Mouse (Mus musculus) forebrain, embryonic 11.5 days (tissue): ENCODE data around the gene Hist1h2ag. TPM values are rescaled to one million over a fixed set of nuclear protein-coding genes. Genes with fewer than 3 reads are reported as not detected.

Experiments used
- ATAC-seq: fragments of 200-750 bp; cut with Nextera tagmentation; replicated peaks from 2 replicates; pipeline ENCODE4 v1.8.0; 2017; ENCODE audit warnings: moderate TSS enrichment; ENCODE audit not compliant: low FRiP score
- DNase-seq: peaks from one replicate; pipeline ENCODE4 v3.0.0-alpha.2; 2017; ENCODE audit warnings: low spot score
- H3K27ac ChIP-seq: fragments of 300-500 bp; sonication (generic); 2 replicates; pipeline ENCODE4 v1.5.1; 2014; ENCODE audit warnings: low read depth, low read length
- H3K27me3 ChIP-seq: fragments of 300-500 bp; sonication (generic); 2 replicates; pipeline ENCODE4 v1.6.1; 2014; ENCODE audit warnings: mild to moderate bottlenecking, low read length, mixed read lengths; ENCODE audit not compliant: control insufficient read depth, insufficient read depth
- H3K36me3 ChIP-seq: fragments of 300-500 bp; sonication (generic); 2 replicates; pipeline ENCODE4 v1.6.1; 2014; ENCODE audit warnings: mild to moderate bottlenecking, low read length, moderate library complexity, mixed read lengths; ENCODE audit not compliant: control insufficient read depth, insufficient read depth
- H3K4me1 ChIP-seq: fragments of 300-500 bp; sonication (generic); replicated peaks from 2 replicates; pipeline ENCODE4 v1.6.1; 2014; ENCODE audit warnings: low read length, mixed read lengths; ENCODE audit not compliant: control insufficient read depth, insufficient read depth
- H3K4me2 ChIP-seq: fragments of 300-500 bp; sonication (generic); 2 replicates; pipeline ENCODE4 v1.6.1; 2014; ENCODE audit warnings: low read depth, mild to moderate bottlenecking, low read length, moderate library complexity, mixed read lengths; ENCODE audit not compliant: severe bottlenecking
- H3K4me3 ChIP-seq: fragments of 300-500 bp; sonication (generic); 2 replicates; pipeline ENCODE4 v1.5.1; 2014; ENCODE audit warnings: low read depth, low read length
- H3K9ac ChIP-seq: fragments of 300-500 bp; sonication (generic); 2 replicates; pipeline ENCODE4 v1.6.1; 2014; ENCODE audit warnings: low read length
- H3K9me3 ChIP-seq: fragments of 300-500 bp; sonication (generic); 2 replicates; pipeline ENCODE4 v1.6.1; 2016; ENCODE audit warnings: low read length, mixed read lengths; ENCODE audit not compliant: control insufficient read depth
- WGBS: fragments of 180-500 bp; shearing (Covaris S2); extraction: QIAGEN DNeasy Blood & Tissue Kit; methylation state at CpG from one replicate; pipeline ENCODE4 v1.1.7; 2014; 5-methylcytosine and 5-hydroxymethylcytosine counted together
- polyA plus RNA-seq: library from polyadenylated mRNA; unstranded; fragments of >200 nt; fragmentation: Nextera tagmentation; extraction: Ambion mirVana; gene quantifications from 2 replicates; pipeline ENCODE4 v1.2.1, GENCODE M21; 2014

The Hist1h2ag gene
- polyA plus RNA-seq, 1 experiment from 2014 or later = 67.2 TPM

DNA sequence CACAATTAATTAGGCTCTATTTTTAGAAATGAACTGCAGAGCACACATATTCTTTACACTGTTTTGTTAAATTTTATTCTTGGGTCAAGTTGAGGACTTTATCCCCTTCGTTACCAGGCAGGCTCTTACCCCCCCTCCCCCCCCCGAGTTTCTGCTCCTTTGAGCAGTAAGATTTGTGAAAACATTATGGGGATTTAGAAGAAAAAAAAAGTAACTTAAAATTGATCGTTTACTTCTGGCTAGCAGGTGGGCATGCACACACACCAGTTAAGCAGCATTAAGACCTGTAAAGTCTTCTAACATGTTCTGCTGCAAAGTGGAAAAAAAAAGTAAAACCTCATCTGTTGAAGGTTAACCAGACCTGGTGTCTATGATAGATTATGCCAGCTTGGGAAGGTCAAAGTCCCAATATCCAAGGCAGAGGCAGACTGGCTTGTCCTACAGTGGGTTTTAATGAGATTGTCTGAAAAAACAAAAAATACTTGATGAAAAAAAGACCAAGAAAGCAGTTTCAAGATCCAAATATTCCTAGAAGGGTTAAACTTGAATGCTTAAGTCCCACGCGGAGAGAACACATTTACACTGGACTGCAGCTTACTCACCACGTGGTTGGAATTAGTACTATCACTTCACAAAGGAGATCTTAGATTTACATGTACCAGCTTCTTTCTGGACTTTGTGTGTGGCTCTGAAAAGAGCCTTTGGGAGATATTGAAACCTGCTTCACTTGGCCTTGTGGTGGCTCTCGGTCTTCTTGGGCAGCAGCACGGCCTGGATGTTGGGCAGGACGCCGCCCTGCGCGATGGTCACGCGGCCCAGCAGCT lies 8.1 kb downstream of the Hist1h2ag start:
- ATAC-seq (peak; percentile 3; the same call in 1 of the 2 replicates), DNase-seq (no peak)
- peak overlapping the region; percentile 90 for H3K27ac ChIP-seq
- no peaks in the 10 kb centered on the region for H3K9me3 ChIP-seq
- no peaks in the 10 kb centered on the region for H3K36me3 ChIP-seq
- peak overlapping the region; percentile 37 for H3K4me3 ChIP-seq
- peak overlapping the region; percentile 78 for H3K4me2 ChIP-seq
- H3K4me1 ChIP-seq = 0 out of 2 replicates have a peak, but pooled peaks cover 2% of the 10 kb centered on the region
- peak overlapping the region; percentile 86 for H3K9ac ChIP-seq
- H3K27me3 ChIP-seq = no peaks in the 10 kb centered on the region
- WGBS = under 1% methylated on average over 12 of the region's 14 CpGs

DNA sequence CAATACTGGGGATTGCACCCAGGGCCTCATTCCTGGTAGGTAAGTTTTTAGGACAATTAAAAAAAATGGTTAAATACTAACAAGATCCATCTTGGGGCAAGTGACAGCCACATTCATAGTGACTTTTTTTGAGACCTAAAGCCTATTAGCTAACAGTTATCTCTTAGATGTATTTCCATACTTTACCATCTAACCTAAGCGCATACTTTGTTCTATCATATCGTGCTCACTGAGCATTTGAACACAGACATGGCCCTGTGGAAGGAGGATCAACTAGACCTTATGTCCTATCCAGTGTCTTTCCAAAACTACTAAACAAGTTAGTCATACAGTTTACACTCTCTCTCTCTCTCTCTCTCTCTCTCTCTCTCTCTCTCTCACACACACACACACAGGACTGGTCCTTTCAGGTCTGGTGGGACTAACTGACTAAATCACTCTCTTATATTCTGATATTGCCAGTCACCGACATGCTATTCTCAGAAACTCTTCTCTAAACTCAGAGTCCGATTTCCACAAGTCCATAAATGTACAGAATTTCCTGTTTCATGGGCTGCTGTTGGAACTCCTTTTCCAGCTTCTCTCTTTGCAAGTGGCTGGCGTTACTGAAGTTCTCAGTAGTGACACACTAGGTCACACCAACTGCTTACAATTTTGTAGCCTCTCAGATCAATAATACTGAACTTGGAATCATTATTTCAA lies 8.9 kb downstream of the Hist1h2ag start:
- H3K27me3 ChIP-seq = no peaks in the 10 kb centered on the region
- no peak for DNase-seq
- no peaks in the 10 kb centered on the region for H3K36me3 ChIP-seq
- H3K27ac ChIP-seq = peak overlapping the region; percentile 90
- ATAC-seq = no peak
- H3K4me1 ChIP-seq = 0 out of 2 replicates have a peak, but pooled peaks cover 2% of the 10 kb centered on the region
- peak overlapping the region; percentile 86 for H3K9ac ChIP-seq
- peak overlapping the region; percentile 37 for H3K4me3 ChIP-seq
- WGBS = 60% methylated on average over 5 of the region's 5 CpGs
- H3K4me2 ChIP-seq = peak overlapping the region; percentile 78
- H3K9me3 ChIP-seq = no peaks in the 10 kb centered on the region

DNA sequence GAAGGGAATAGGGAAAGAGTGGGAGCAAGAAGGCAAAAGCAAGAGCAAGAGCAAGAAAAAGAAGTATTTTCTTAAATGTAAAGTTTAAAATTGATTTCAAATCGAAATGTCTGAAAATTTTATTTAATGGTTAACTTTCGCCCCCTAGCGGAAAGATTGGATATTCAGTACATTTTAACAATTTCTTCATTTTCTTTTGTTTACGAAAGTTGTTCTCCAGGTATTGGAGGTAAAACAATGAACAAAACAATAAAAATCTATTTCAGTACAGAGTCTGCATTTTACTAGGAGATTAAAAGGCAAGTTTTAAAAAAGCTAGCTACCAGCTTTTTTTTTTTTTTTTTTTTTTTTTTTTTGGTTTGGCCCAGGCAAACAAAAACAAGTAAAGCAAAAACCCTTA lies 12.3 kb downstream of the Hist1h2ag start:
- H3K4me3 ChIP-seq = no peak overlapping the region
- H3K4me2 ChIP-seq = no peak overlapping the region
- no peak overlapping the region for H3K27ac ChIP-seq
- DNase-seq = no peak
- ATAC-seq = no peak
- H3K9me3 ChIP-seq = no peaks in the 10 kb centered on the region
- WGBS = 19% methylated on average over 4 of the region's 4 CpGs
- H3K27me3 ChIP-seq = no peaks in the 10 kb centered on the region
- H3K36me3 ChIP-seq = no peaks in the 10 kb centered on the region
- H3K4me1 ChIP-seq = 0 out of 2 replicates have a peak, but pooled peaks cover 3% of the 10 kb centered on the region
- H3K9ac ChIP-seq = no peak overlapping the region

DNA sequence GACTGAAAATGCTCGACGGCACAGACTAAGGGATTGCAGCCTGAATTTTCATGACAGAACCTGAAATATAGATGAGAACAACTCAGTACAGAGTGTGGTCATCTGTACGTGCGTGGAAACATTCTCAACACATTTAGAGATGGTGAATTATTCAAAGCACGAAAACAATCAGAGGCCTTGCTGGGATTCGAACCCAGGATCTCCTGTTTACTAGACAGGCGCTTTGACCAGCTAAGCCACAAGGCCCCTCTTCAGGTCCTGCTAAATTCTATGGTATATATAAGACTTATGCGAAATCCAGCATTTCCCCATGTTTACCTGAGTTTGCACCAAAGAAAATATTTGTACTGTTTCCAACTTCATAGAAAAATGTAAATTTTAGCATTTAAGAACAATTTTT lies 12.8 kb downstream of the Hist1h2ag start:
- no peak for ATAC-seq
- WGBS = 24% methylated on average over 8 of the region's 8 CpGs

DNA sequence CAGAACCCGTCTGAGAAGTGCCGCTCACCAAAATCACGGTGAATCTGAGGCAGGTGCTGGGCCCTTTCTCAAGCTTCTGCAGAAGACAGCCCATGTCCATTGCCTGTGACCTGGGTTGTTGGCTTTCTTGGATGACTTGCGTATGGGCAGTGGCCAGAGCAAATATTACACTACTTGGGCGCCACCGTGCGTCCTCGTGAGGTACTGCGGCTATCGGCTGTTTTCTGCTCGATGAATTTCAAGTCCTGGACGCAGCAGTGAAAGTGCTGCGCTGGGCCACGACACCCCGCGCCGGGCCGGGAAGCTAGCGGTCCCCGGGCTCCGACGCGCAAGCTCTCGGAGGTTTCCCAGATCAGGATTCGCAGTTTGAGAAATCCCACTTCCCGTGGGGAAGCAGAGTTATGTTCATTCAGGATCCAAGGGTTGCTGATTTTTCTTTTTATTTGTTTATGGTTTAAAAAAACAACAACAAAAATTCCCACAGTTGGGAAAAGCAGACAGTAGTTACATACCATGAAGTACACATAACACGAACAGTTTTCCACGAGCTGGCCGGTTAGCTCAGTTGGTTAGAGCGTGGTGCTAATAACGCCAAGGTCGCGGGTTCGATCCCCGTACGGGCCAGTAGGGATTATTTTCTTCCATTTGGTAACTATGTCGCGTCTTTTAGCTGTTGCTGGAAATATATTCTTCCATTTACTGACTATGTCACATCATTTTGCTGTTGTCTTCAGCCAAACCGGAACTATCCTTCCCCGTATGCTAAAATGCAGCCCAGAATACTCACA lies 13.9 kb downstream of the Hist1h2ag start:
- Histone ChIP-seq H3K4me3 (peak overlapping the region; percentile 48), H3K4me2 (peak overlapping the region; percentile 63), H3K27me3 (no peaks in the 10 kb centered on the region), H3K9ac (peak overlapping the region; percentile 68), H3K4me1 (0 out of 2 replicates have a peak, but pooled peaks cover 3% of the 10 kb centered on the region), H3K9me3 (no peaks in the 10 kb centered on the region), H3K27ac (peak overlapping the region; percentile 71; the same call in 1 of the 2 replicates), H3K36me3 (no peaks in the 10 kb centered on the region)
- DNase-seq (peak; percentile 97), ATAC-seq (peak; percentile 82)
- WGBS = under 1% methylated on average over 40 of the region's 40 CpGs

More for the DNA sequence above, 12.8 kb downstream of the Hist1h2ag start:
- no peak for DNase-seq
- no peaks in the 10 kb centered on the region for H3K36me3 ChIP-seq
- no peak overlapping the region for H3K27ac ChIP-seq
- H3K4me2 ChIP-seq = no peak overlapping the region
- H3K4me1 ChIP-seq = 0 out of 2 replicates have a peak, but pooled peaks cover 3% of the 10 kb centered on the region
- no peak overlapping the region for H3K4me3 ChIP-seq
- no peak overlapping the region for H3K9ac ChIP-seq
- H3K27me3 ChIP-seq = no peaks in the 10 kb centered on the region
- H3K9me3 ChIP-seq = no peaks in the 10 kb centered on the region

DNA sequence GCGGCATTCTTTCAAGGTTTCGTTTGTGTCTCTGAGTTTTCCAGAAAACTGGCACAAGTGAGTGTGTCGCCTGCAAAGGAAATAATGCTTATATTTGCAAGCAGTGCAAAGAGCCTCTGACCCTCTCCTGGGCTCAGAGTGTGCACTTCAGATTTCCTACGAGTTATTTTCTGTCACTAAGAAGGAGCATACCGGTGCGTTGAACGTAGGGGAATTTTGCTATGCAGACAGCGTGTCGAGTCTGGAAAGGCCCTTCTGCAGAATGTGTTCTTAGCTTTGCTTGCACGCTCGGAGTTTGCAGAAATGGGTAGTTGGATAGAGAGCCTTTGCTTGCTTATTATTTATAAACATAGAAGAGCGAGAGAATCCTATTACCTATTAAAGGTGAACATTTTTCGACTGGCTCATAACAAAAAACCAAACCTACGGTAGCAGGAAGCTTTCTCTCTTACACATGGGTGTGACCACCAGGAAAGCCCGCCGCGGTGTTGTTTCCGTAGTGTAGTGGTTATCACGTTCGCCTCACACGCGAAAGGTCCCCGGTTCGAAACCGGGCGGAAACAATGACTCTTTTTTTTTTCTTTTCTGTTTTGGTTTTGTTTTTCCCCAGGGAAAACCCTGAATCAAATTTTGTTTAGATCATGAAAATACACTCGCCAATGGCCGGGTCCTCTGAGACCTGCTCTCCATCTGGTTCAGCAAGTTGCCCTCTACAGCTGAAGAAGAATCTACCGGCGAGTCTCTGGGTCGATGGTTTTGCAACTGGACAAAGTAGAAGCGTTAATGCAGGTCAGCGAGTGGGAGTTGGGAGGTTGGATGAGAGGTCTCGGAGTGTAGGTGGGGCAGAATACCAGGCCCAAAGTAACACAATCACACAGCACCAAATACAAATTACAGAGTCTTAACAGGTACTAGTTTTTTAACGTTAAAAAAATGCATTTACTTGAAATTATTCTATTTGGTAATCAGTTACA lies 16.4 kb downstream of the Hist1h2ag start:
- 0 out of 2 replicates have a peak, but pooled peaks cover 2% of the 10 kb centered on the region for H3K4me1 ChIP-seq
- H3K36me3 ChIP-seq = no peaks in the 10 kb centered on the region
- ATAC-seq (no peak), DNase-seq (peak; percentile 96)
- under 1% methylated on average over 35 of the region's 35 CpGs for WGBS
- H3K27ac ChIP-seq = no peak overlapping the region
- no peaks in the 10 kb centered on the region for H3K9me3 ChIP-seq
- H3K4me2 ChIP-seq = peak overlapping the region; percentile 59
- H3K9ac ChIP-seq = peak overlapping the region; percentile 59
- no peaks in the 10 kb centered on the region for H3K27me3 ChIP-seq
- peak overlapping the region; percentile 37 for H3K4me3 ChIP-seq

DNA sequence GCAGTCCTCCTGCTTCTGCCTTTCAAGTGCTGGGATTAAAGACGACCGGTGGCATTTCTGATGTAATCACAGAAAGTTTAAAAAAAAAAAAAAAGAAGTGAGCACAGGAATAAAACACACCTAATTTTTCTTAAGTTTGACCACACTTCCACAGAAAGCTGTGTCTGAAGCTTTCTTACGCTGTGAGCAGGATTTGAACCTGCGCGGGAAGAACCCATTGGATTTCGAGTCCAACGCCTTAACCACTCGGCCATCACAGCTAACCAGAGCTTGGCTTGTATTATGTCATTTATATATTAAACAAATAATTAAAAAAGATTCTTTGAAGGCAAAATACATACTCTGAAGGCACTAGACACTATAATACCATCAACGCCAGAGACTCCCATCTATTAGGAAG lies 20.5 kb downstream of the Hist1h2ag start:
- WGBS = 0% methylated on average over 9 of the region's 9 CpGs
- Histone ChIP-seq H3K4me1 (0 out of 2 replicates have a peak, but pooled peaks cover 2% of the 10 kb centered on the region), H3K27me3 (peaks cover 5% of the 10 kb centered on the region; the same call in 1 of the 2 replicates), H3K4me2 (peak overlapping the region; percentile 78), H3K36me3 (no peaks in the 10 kb centered on the region), H3K4me3 (peak overlapping the region; percentile 46), H3K9me3 (no peaks in the 10 kb centered on the region), H3K27ac (no peak overlapping the region), H3K9ac (peak overlapping the region; percentile 49)
- DNase-seq (peak; percentile 87), ATAC-seq (peak; percentile 76)
